Mouse (Mus musculus) heart, embryonic 15.5 days (tissue): ENCODE results near the gene Bmpr2. TPM values are rescaled to one million over a fixed set of nuclear protein-coding genes. Genes with fewer than 3 reads are reported as not detected.

Experiments
- polyA plus RNA-seq: library from polyadenylated mRNA; unstranded; fragments of >200 nt; fragmentation: Nextera tagmentation; extraction: Ambion mirVana; gene quantifications from 2 replicates; pipeline ENCODE4 v1.2.1, GENCODE M21; 2015

Gene Bmpr2
- polyA plus RNA-seq, 1 experiment from 2014 or later, result 6.5 TPM

Other genes with a start within 250 kb of the Bmpr2 start
- 0.33 and 0.34 TPM in 2 replicates for gene Gm973, start 247.1 kb upstream of the Bmpr2 start, polyA plus RNA-seq
- 214 and 215 TPM in 2 replicates for gene Sumo1, start 92.6 kb upstream of the Bmpr2 start, polyA plus RNA-seq
- 130 and 134 TPM in 2 replicates for gene Nop58, start 78.4 kb upstream of the Bmpr2 start, polyA plus RNA-seq
- gene Fam117b, start 149.6 kb downstream of the Bmpr2 start, polyA plus RNA-seq, result 3.8 and 4.8 TPM in 2 replicates